Mouse (Mus musculus): ENCODE results near the gene Ankrd45. TPM values are rescaled to one million over a fixed set of nuclear protein-coding genes. Genes with fewer than 3 reads are reported as not detected.
"Not testable (repeated sequence)": the region's sequence is repeated elsewhere in the genome, so short reads cannot be mapped to it uniquely, and the experiment has no call there.

Ankrd45 gene
- polyA plus RNA-seq, 1 experiment from 2014 or later: 4.0 TPM

DNA sequence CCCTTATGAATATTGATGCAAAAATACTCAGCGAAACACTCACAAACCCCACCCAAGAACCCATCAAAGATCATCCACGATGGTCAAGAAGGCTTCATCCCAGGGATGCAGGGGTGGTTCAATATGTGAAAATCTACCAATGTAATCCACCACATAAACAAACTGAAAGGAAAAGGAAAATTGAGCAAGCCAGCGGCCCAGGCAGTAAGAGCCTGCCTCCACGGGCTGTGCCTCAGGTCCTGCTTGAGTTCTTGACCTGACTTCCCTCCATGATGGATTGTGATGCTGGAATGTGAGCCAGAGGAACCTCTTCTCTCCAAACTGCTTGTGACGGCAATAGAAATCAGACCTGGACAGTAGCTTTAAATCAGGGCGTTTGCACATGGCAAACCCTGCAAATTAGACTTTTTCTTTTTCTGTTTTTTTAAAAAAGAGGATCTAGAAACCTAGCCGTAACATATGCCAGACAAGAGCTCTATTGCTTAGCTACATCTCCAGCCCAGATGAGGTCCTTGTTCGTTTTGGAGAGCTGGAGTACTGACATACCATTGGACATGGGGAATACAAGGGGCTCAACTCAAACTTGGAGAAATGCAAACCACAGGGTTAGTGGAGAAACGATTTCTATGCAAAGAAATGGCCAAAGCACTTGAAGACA lies 47.9 kb downstream of the Ankrd45 start:
- no peak overlapping the region for H3K4me3 ChIP-seq (ENCODE audit: control insufficient read depth in 1 of 2, insufficient read depth in 1 of 2, low read depth in 1 of 2, low read length in 2 of 2)
- H3K36me3 ChIP-seq (ENCODE audit: control insufficient read depth, insufficient read depth, low read length): no peaks in the 10 kb centered on the region
- H3K9me3 ChIP-seq (ENCODE audit: control insufficient read depth, low read length): 0 out of 2 replicates have a peak, but pooled peaks cover 4% of the 10 kb centered on the region
- WGBS: 64% methylated on average over 9 of the region's 9 CpGs
- no peaks in the 10 kb centered on the region for H3K27me3 ChIP-seq (ENCODE audit: control insufficient read depth, insufficient read depth, low read length)
- ATAC-seq (ENCODE audit: insufficient number of reproducible peaks, insufficient read depth, low FRiP score, low read depth): no peak
- H3K9ac ChIP-seq (ENCODE audit: low read length): no peak overlapping the region
- H3K4me2 ChIP-seq (ENCODE audit: low read length): no peak overlapping the region
- H3K4me1 ChIP-seq (ENCODE audit: control insufficient read depth in 2 of 2, insufficient read depth in 2 of 2, low read length in 2 of 2): no peaks in the 10 kb centered on the region
- H3K27ac ChIP-seq (replicated peaks in 1 of 2; ENCODE audit: control insufficient read depth in 1 of 2, insufficient read depth in 1 of 2, low read depth in 2 of 2, low read length in 2 of 2): no peak overlapping the region

GRCm38 (mm10) chr1:161195541-161196351 lies 53.3 kb downstream of the Ankrd45 start:
- Histone ChIP-seq H3K27ac (replicated peaks in 1 of 2; ENCODE audit: control insufficient read depth in 1 of 2, insufficient read depth in 1 of 2, low read depth in 2 of 2, low read length in 2 of 2) (peak overlapping the region; percentile 26 to 49; a peak in 2 of 4 replicates), H3K4me1 (ENCODE audit: control insufficient read depth in 2 of 2, insufficient read depth in 2 of 2, low read length in 2 of 2) (peaks cover 0 to 4% of the 10 kb centered on the region in 2 experiments; a peak in 1 of 4 replicates), H3K4me3 (ENCODE audit: control insufficient read depth in 1 of 2, insufficient read depth in 1 of 2, low read depth in 1 of 2, low read length in 2 of 2) (peak overlapping the region; percentile 46 to 53), H3K36me3 (ENCODE audit: control insufficient read depth, insufficient read depth, low read length) (no peaks in the 10 kb centered on the region), H3K9ac (ENCODE audit: low read length) (peak overlapping the region; percentile 69), H3K4me2 (ENCODE audit: low read length) (peak overlapping the region; percentile 68), H3K27me3 (ENCODE audit: control insufficient read depth, insufficient read depth, low read length) (no peaks in the 10 kb centered on the region), H3K9me3 (ENCODE audit: control insufficient read depth, low read length) (no peaks in the 10 kb centered on the region)
- ATAC-seq (ENCODE audit: insufficient number of reproducible peaks, insufficient read depth, low FRiP score, low read depth): peak; percentile 91
- WGBS: under 1% methylated on average over 16 of the region's 16 CpGs

GRCm38 (mm10) chr1:161196364-161196763 lies 53.9 kb downstream of the Ankrd45 start:
- H3K4me2 ChIP-seq (ENCODE audit: low read length): peak overlapping the region; percentile 68
- H3K9me3 ChIP-seq (ENCODE audit: control insufficient read depth, low read length); H3K4me1 ChIP-seq (ENCODE audit: control insufficient read depth in 2 of 2, insufficient read depth in 2 of 2, low read length in 2 of 2); H3K36me3 ChIP-seq (ENCODE audit: control insufficient read depth, insufficient read depth, low read length); H3K27me3 ChIP-seq (ENCODE audit: control insufficient read depth, insufficient read depth, low read length); ATAC-seq (ENCODE audit: insufficient number of reproducible peaks, insufficient read depth, low FRiP score, low read depth): not testable (repeated sequence)
- H3K4me3 ChIP-seq (ENCODE audit: control insufficient read depth in 1 of 2, insufficient read depth in 1 of 2, low read depth in 1 of 2, low read length in 2 of 2): peak overlapping the region; percentile 46 to 53
- H3K27ac ChIP-seq (replicated peaks in 1 of 2; ENCODE audit: control insufficient read depth in 1 of 2, insufficient read depth in 1 of 2, low read depth in 2 of 2, low read length in 2 of 2): peak overlapping the region in 1 of 2 experiments; percentile 26; a peak in 1 of 4 replicates
- WGBS: 58% methylated on average over 11 of the region's 11 CpGs
- peak overlapping the region; percentile 44; the same call in 1 of the 2 replicates for H3K9ac ChIP-seq (ENCODE audit: low read length)

GRCm38 (mm10) chr1:161199856-161200255 lies 57.4 kb downstream of the Ankrd45 start:
- H3K4me1 ChIP-seq (ENCODE audit: control insufficient read depth in 2 of 2, insufficient read depth in 2 of 2, low read length in 2 of 2): peaks cover 0 to 4% of the 10 kb centered on the region in 2 experiments; a peak in 1 of 4 replicates
- H3K4me2 ChIP-seq (ENCODE audit: low read length): no peak overlapping the region
- H3K4me3 ChIP-seq (ENCODE audit: control insufficient read depth in 1 of 2, insufficient read depth in 1 of 2, low read depth in 1 of 2, low read length in 2 of 2): no peak overlapping the region
- H3K27ac ChIP-seq (replicated peaks in 1 of 2; ENCODE audit: control insufficient read depth in 1 of 2, insufficient read depth in 1 of 2, low read depth in 2 of 2, low read length in 2 of 2): no peak overlapping the region
- 61% methylated on average over 5 of the region's 5 CpGs for WGBS
- no peak overlapping the region for H3K9ac ChIP-seq (ENCODE audit: low read length)
- no peaks in the 10 kb centered on the region for H3K36me3 ChIP-seq (ENCODE audit: control insufficient read depth, insufficient read depth, low read length)
- no peaks in the 10 kb centered on the region for H3K27me3 ChIP-seq (ENCODE audit: control insufficient read depth, insufficient read depth, low read length)
- ATAC-seq (ENCODE audit: insufficient number of reproducible peaks, insufficient read depth, low FRiP score, low read depth): no peak
- no peaks in the 10 kb centered on the region for H3K9me3 ChIP-seq (ENCODE audit: control insufficient read depth, low read length)

DNA sequence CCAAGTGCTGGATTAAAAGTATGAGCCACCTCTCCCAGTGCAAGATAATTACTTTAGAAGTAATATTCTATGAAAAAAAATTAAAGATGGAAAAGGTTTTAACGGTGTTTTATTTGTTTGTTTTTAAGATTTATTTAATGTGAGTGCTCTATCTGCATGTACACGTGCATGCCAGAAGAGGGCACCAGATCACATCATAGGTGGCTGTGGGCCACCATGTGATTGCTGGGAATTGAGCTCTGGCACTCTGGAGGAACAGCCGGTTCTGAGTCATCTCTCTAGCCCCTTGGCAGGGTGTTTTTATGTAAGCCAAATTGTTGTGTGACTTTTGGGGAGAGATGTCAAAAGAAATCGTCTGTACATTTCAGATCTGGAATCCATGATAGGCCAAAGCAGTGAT lies 72.0 kb downstream of the Ankrd45 start:
- H3K9me3 ChIP-seq (ENCODE audit: control insufficient read depth, low read length): peaks cover 5% of the 10 kb centered on the region; the same call in 1 of the 2 replicates
- no peaks in the 10 kb centered on the region for H3K27me3 ChIP-seq (ENCODE audit: control insufficient read depth, insufficient read depth, low read length)
- no peak overlapping the region for H3K4me2 ChIP-seq (ENCODE audit: low read length)
- no peak overlapping the region for H3K27ac ChIP-seq (replicated peaks in 1 of 2; ENCODE audit: control insufficient read depth in 1 of 2, insufficient read depth in 1 of 2, low read depth in 2 of 2, low read length in 2 of 2)
- no peak overlapping the region for H3K4me3 ChIP-seq (ENCODE audit: control insufficient read depth in 1 of 2, insufficient read depth in 1 of 2, low read depth in 1 of 2, low read length in 2 of 2)
- WGBS: 38% methylated on average over 4 of the region's 4 CpGs
- no peak overlapping the region for H3K9ac ChIP-seq (ENCODE audit: low read length)
- H3K4me1 ChIP-seq (ENCODE audit: control insufficient read depth in 2 of 2, insufficient read depth in 2 of 2, low read length in 2 of 2): peaks cover 4 to 10% of the 10 kb centered on the region in 2 experiments; a peak in 3 of 4 replicates
- ATAC-seq (ENCODE audit: insufficient number of reproducible peaks, insufficient read depth, low FRiP score, low read depth): no peak
- no peaks in the 10 kb centered on the region for H3K36me3 ChIP-seq (ENCODE audit: control insufficient read depth, insufficient read depth, low read length)

DNA sequence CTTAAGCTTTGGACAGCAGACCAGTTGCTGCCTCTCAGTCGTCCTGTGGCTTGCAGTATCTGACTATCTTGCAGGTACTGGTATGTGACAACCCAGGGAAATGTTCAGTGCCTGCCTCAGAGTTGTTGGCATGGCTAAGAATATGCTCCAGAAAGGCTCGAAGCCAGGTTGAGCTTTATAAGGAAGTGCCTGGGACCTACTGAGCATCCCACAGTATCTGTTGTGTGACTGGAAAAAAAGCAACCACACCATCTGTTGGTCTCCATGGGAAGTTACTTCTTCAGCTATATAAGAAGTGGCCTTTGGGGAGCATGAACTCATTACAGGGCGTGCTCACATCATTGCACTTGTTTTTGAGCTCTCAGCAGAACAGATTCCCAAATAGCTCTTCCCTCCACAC lies 77.3 kb downstream of the Ankrd45 start:
- H3K27me3 ChIP-seq (ENCODE audit: control insufficient read depth, insufficient read depth, low read length): no peaks in the 10 kb centered on the region
- 36% methylated on average over 3 of the region's 3 CpGs for WGBS
- ATAC-seq (ENCODE audit: insufficient number of reproducible peaks, insufficient read depth, low FRiP score, low read depth): no peak
- H3K4me1 ChIP-seq (ENCODE audit: control insufficient read depth in 2 of 2, insufficient read depth in 2 of 2, low read length in 2 of 2): no peaks in the 10 kb centered on the region
- H3K4me3 ChIP-seq (ENCODE audit: control insufficient read depth in 1 of 2, insufficient read depth in 1 of 2, low read depth in 1 of 2, low read length in 2 of 2): no peak overlapping the region
- H3K9ac ChIP-seq (ENCODE audit: low read length): no peak overlapping the region
- no peak overlapping the region for H3K4me2 ChIP-seq (ENCODE audit: low read length)
- H3K27ac ChIP-seq (replicated peaks in 1 of 2; ENCODE audit: control insufficient read depth in 1 of 2, insufficient read depth in 1 of 2, low read depth in 2 of 2, low read length in 2 of 2): no peak overlapping the region
- H3K36me3 ChIP-seq (ENCODE audit: control insufficient read depth, insufficient read depth, low read length): no peaks in the 10 kb centered on the region
- peaks cover under 1% of the 10 kb centered on the region; the same call in 1 of the 2 replicates for H3K9me3 ChIP-seq (ENCODE audit: control insufficient read depth, low read length)
